Mouse (Mus musculus): ENCODE measurements around the gene Tmem14c. TPM values are rescaled to one million over a fixed set of nuclear protein-coding genes. Genes with fewer than 3 reads are reported as not detected.

Gene Tmem14c
- polyA plus RNA-seq, 1 experiment from 2014 or later = 147 TPM

Other genes with a start within 250 kb of the Tmem14c start
- gene Gcnt2, start 156.5 kb upstream of the Tmem14c start, polyA plus RNA-seq (2015; fragmentation: Nextera tagmentation; extraction: Ambion mirVana) = 3.9 and 4.6 TPM in 2 replicates
- 56.8 and 64.7 TPM in 2 replicates for gene Pak1ip1, start 15.3 kb upstream of the Tmem14c start, polyA plus RNA-seq (2015; fragmentation: Nextera tagmentation; extraction: Ambion mirVana)
- 0.25 and 0.84 TPM in 2 replicates for gene Mak, start 63.4 kb downstream of the Tmem14c start, polyA plus RNA-seq (2015; fragmentation: Nextera tagmentation; extraction: Ambion mirVana)
- not detected in 2 replicates for gene Gcm2, start 94.7 kb downstream of the Tmem14c start, polyA plus RNA-seq (2015; fragmentation: Nextera tagmentation; extraction: Ambion mirVana)
- not detected in 2 replicates for gene Sycp2l, start 98.0 kb downstream of the Tmem14c start, polyA plus RNA-seq (2015; fragmentation: Nextera tagmentation; extraction: Ambion mirVana)
- 36.4 and 43.4 TPM in 2 replicates for gene Elovl2, start 204.1 kb downstream of the Tmem14c start, polyA plus RNA-seq (2015; fragmentation: Nextera tagmentation; extraction: Ambion mirVana)
- 22.4 and 22.7 TPM in 2 replicates for gene Smim13, start 233.6 kb downstream of the Tmem14c start, polyA plus RNA-seq (2015; fragmentation: Nextera tagmentation; extraction: Ambion mirVana)

All from neural tube, embryonic 13.5 days (tissue).